Mouse (Mus musculus) myocyte (in vitro differentiated cells): ENCODE results near the gene Pde4d.

Experiments
- CEBPB ChIP-seq: IDR thresholded peaks from 2 replicates; pipeline ENCODE4 v1.6.1; 2011; ENCODE audit warnings: mild to moderate bottlenecking, moderate library complexity; ENCODE audit not compliant: poor library complexity, insufficient read depth, severe bottlenecking
- E2F4 ChIP-seq: IDR thresholded peaks from one replicate; pipeline ENCODE4 v1.6.1; 2011; ENCODE audit warnings: mild to moderate bottlenecking, control low read depth, moderate library complexity; ENCODE audit not compliant: insufficient read depth
- MYOD1 ChIP-seq, 3 experiments: IDR thresholded peaks; one replicate each; pipeline ENCODE4 v1.6.1; 2011; ENCODE audit warnings: control low read depth in 2 of 3, low read depth in 2 of 3, mild to moderate bottlenecking in 2 of 3, moderate library complexity in 1 of 3; ENCODE audit not compliant: insufficient read length in 2 of 3, control insufficient read depth in 1 of 3
- MYOG ChIP-seq, 3 experiments: IDR thresholded peaks; one replicate each; pipeline ENCODE4 v1.6.1; 2011; ENCODE audit warnings: control low read depth in 2 of 3, low read depth in 2 of 3, mild to moderate bottlenecking in 2 of 3; ENCODE audit not compliant: insufficient read length in 2 of 3, control insufficient read depth in 1 of 3, insufficient read depth in 1 of 3
- POLR2A ChIP-seq: IDR thresholded peaks from one replicate; pipeline ENCODE4 v1.6.1; 2011; ENCODE audit warnings: low read depth, mild to moderate bottlenecking, control low read depth, moderate library complexity; ENCODE audit not compliant: insufficient read length
- POLR2AphosphoS2 ChIP-seq: IDR thresholded peaks from one replicate; pipeline ENCODE4 v1.6.1; 2011; ENCODE audit warnings: low read depth, control low read depth; ENCODE audit not compliant: insufficient read length
- TCF12 ChIP-seq: IDR thresholded peaks from one replicate; pipeline ENCODE4 v1.6.1; 2011; ENCODE audit warnings: mild to moderate bottlenecking, control low read depth; ENCODE audit not compliant: poor library complexity, insufficient read depth, severe bottlenecking
- USF1 ChIP-seq: IDR thresholded peaks from one replicate; pipeline ENCODE4 v1.6.1; 2011; ENCODE audit warnings: low read depth, mild to moderate bottlenecking, control low read depth, moderate library complexity

DNA sequence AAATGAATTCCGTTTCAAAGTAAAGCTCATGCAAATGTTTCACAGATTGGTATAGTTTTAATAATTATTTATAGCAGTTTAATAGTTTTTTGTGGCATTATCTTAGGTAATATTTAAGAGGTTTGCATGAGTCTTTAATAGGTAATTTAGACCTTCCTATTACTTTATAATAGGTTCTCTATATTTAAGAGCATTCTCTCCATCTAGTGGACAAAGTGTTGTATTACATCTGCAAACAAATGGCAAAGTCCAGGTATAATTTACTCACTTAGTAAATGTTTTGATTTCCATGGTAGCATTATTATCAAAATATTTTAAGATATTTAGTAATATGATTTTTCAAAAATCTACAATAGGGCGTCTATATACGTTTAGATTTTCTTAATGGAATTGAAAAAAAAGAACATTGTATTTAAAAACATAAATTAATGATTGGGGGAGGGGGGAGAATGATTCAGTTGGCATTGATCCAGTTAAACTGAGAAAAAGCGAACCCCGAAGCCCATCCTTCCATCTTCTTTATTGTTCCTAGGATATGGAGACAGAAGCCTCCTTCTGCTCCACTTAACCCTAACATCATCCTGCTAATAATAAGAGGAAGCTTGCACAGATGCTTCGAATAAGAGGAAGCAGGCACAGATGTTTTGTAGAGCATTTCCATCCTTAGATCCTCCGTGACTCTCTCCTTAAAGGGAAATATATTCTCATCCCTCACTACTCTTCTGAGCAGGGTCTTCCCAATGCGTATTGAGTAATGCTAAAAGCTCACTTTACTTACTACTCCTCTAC lies 1286.7 kb downstream of the Pde4d start:
- TF ChIP-seq POLR2A (no peak), MYOG (IDR thresholded peaks at IDR 0.05; ENCODE audit: control insufficient read depth in 1 of 3, insufficient read depth in 1 of 3, insufficient read length in 2 of 3, low read depth in 2 of 3) (no peak), MYOD1 (IDR thresholded peaks at IDR 0.05; ENCODE audit: control insufficient read depth in 1 of 3, insufficient read length in 2 of 3, low read depth in 2 of 3) (no peak), USF1 (no peak), POLR2AphosphoS2 (no peak), CEBPB (no peak), E2F4 (no peak), TCF12 (no peak)
